Mouse (Mus musculus): Measurements from ENCODE around the gene Ermn.

The Ermn gene

GRCm38 (mm10) chr2:58052821-58053581 is at the start of gene Ermn:
Ermn (minus strand) TSS chr2:58052864.
- no peak for DNase-seq

- no peak for DNase-seq
Observed at GRCm38 (mm10) chr2:58094818-58095217, 42.2 kb upstream of the Ermn start.

- DNase-seq: no peak
Observed at GRCm38 (mm10) chr2:58086420-58086819, 33.8 kb upstream of the Ermn start.

GRCm38 (mm10) chr2:58079849-58080248 is 27.2 kb upstream of the Ermn start:
- DNase-seq: no peak

GRCm38 (mm10) chr2:58055383-58055782 is 2.7 kb upstream of the Ermn start:
- peak; percentile 30 to 47 for DNase-seq

GRCm38 (mm10) chr2:58041867-58042266 is 10.8 kb downstream of the Ermn start:
- no peak for DNase-seq

- no peak for DNase-seq
Observed at GRCm38 (mm10) chr2:58036926-58037325, 15.7 kb downstream of the Ermn start.

GRCm38 (mm10) chr2:58035635-58036034 is 17.0 kb downstream of the Ermn start:
- no peak for DNase-seq

GRCm38 (mm10) chr2:58031431-58031830 is 21.2 kb downstream of the Ermn start:
- DNase-seq: no peak

- no peak for DNase-seq
Observed at GRCm38 (mm10) chr2:58029404-58029803, 23.3 kb downstream of the Ermn start.

GRCm38 (mm10) chr2:58026740-58027139 is 25.9 kb downstream of the Ermn start:
- no peak for DNase-seq

GRCm38 (mm10) chr2:58023556-58023955 is 29.1 kb downstream of the Ermn start:
- no peak for DNase-seq

- no peak for DNase-seq
Observed at GRCm38 (mm10) chr2:58007081-58007480, 45.6 kb downstream of the Ermn start.

- peak; percentile 4 to 29 for DNase-seq
Observed at GRCm38 (mm10) chr2:58001497-58001896, 51.2 kb downstream of the Ermn start.

- peak in 1 of 2 experiments; percentile 2 for DNase-seq
Observed at GRCm38 (mm10) chr2:57997752-57998430, 54.8 kb downstream of the Ermn start, which contains the start of gene Galnt5. Galnt5 (plus strand) TSS chr2:57997884.

All from lung, adult 18-20 months (tissue).